Mouse (Mus musculus): Measurements from ENCODE around the gene Usp35. TPM values are rescaled to one million over a fixed set of nuclear protein-coding genes. Genes with fewer than 3 reads are reported as not detected.

Usp35 gene
- polyA plus RNA-seq, 1 experiment from 2014 or later = 1.7 TPM

DNA sequence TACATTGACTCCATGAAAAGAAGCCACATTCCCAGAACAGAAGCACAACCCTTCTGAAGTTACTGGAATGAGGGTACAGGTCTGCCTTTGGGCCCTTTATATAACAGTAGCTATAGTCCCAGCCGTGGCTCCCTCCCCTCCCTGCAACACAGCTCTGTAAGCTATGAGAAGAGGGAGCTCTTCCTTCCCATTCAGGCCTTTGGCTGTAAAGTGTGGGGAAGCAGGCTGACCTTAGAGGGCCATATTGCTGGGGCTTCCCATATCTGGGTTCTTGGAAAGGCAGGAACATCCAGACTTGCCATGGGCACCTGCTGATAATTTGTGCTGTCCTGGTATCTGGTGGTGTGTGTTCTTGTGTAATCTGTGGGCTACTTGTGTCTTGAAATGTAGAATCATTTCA is 24.3 kb downstream of the Usp35 start:
- H3K4me1 ChIP-seq = no peaks in the 10 kb centered on the region
- H3K27ac ChIP-seq (replicated peaks) = no peak overlapping the region
- H3K4me3 ChIP-seq = no peak overlapping the region
- DNase-seq (ENCODE audit: low spot score) = peak; percentile 4
- peaks cover 86% of the 10 kb centered on the region for H3K36me3 ChIP-seq
- H3K9me3 ChIP-seq (replicated peaks) = no peaks in the 10 kb centered on the region
- 83% methylated on average over 1 of the region's 1 CpGs for WGBS
- no peaks in the 10 kb centered on the region for H3K27me3 ChIP-seq (ENCODE audit: low read depth, poor library complexity, severe bottlenecking)

GRCm38 (mm10) chr7:97306813-97307212 is 25.0 kb downstream of the Usp35 start:
- WGBS = 96% methylated on average over 2 of the region's 2 CpGs
- Histone ChIP-seq H3K9me3 (replicated peaks) (no peaks in the 10 kb centered on the region), H3K27ac (replicated peaks) (no peak overlapping the region), H3K27me3 (ENCODE audit: low read depth, poor library complexity, severe bottlenecking) (no peaks in the 10 kb centered on the region), H3K4me1 (no peaks in the 10 kb centered on the region), H3K36me3 (peaks cover 86% of the 10 kb centered on the region), H3K4me3 (no peak overlapping the region)
- DNase-seq (ENCODE audit: low spot score) = peak; percentile 9

DNA sequence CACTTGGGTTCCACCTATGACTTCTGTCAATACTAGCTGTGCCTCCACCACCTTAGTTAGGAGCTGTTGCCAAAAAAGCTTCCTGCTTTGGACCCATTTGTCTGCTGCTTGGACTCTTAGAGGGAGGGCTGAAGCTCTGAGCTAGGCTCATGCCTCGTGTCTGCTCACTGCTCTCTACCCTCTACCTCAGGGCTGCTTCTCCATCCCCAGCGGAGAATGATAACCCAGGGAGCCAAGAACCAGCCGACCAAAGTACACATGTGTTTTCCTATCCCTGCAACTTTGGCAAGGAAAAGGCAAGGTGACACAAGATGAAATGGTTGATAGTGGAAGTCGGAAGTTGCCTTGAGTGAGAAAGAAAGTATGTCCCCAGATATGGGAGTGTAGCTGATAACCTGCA is 26.6 kb downstream of the Usp35 start:
- peaks cover 70% of the 10 kb centered on the region for H3K36me3 ChIP-seq
- H3K4me3 ChIP-seq = no peak overlapping the region
- no peaks in the 10 kb centered on the region for H3K27me3 ChIP-seq (ENCODE audit: low read depth, poor library complexity, severe bottlenecking)
- peak; percentile 1 for DNase-seq (ENCODE audit: low spot score)
- no peaks in the 10 kb centered on the region for H3K9me3 ChIP-seq (replicated peaks)
- 89% methylated on average over 4 of the region's 4 CpGs for WGBS
- H3K27ac ChIP-seq (replicated peaks) = no peak overlapping the region
- no peaks in the 10 kb centered on the region for H3K4me1 ChIP-seq

- no peaks in the 10 kb centered on the region for H3K4me1 ChIP-seq
- H3K4me3 ChIP-seq = no peak overlapping the region
- no peaks in the 10 kb centered on the region for H3K9me3 ChIP-seq (replicated peaks)
- H3K27ac ChIP-seq (replicated peaks) = no peak overlapping the region
- peaks cover 64% of the 10 kb centered on the region for H3K36me3 ChIP-seq
- DNase-seq (ENCODE audit: low spot score) = peak; percentile 4
- H3K27me3 ChIP-seq (ENCODE audit: low read depth, poor library complexity, severe bottlenecking) = no peaks in the 10 kb centered on the region
These were observed 27.3 kb downstream of the Usp35 start for GRCm38 (mm10) chr7:97304471-97304870.

DNA sequence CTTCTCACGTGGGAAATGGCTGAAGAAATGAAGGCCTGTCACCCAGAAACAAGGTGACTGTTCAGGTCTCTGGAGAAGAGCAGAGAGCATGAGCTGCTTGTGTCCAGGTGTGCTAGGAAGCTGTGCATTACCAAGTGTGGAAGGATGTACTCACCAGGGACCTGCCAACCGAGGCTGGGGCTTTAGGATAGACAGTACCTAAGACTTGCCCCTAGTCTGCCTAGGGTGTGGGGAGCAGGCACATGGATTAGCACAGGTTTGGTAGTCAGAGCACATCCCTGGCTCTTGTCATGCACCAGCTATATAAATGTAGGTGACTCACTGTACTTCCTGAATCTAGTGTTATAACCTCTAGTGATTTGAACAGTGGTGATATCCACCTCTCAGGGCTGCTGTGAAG is 28.2 kb downstream of the Usp35 start:
- no peaks in the 10 kb centered on the region for H3K27me3 ChIP-seq (ENCODE audit: low read depth, poor library complexity, severe bottlenecking)
- peaks cover 58% of the 10 kb centered on the region for H3K36me3 ChIP-seq
- WGBS = 82% methylated on average over 2 of the region's 2 CpGs
- H3K9me3 ChIP-seq (replicated peaks) = no peaks in the 10 kb centered on the region
- H3K27ac ChIP-seq (replicated peaks) = no peak overlapping the region
- H3K4me1 ChIP-seq = no peaks in the 10 kb centered on the region
- DNase-seq (ENCODE audit: low spot score) = peak; percentile 6
- H3K4me3 ChIP-seq = no peak overlapping the region

- whole genome bisulfite sequencing = 88% methylated on average over 4 of the region's 4 CpGs
- Histone ChIP-seq H3K36me3 (peaks cover 51% of the 10 kb centered on the region), H3K27ac (replicated peaks) (no peak overlapping the region), H3K9me3 (replicated peaks) (no peaks in the 10 kb centered on the region), H3K4me3 (no peak overlapping the region), H3K27me3 (ENCODE audit: low read depth, poor library complexity, severe bottlenecking) (no peaks in the 10 kb centered on the region), H3K4me1 (no peaks in the 10 kb centered on the region)
- peak; percentile 5 for DNase-seq (ENCODE audit: low spot score)
These were observed 28.9 kb downstream of the Usp35 start for GRCm38 (mm10) chr7:97302876-97303275.

DNA sequence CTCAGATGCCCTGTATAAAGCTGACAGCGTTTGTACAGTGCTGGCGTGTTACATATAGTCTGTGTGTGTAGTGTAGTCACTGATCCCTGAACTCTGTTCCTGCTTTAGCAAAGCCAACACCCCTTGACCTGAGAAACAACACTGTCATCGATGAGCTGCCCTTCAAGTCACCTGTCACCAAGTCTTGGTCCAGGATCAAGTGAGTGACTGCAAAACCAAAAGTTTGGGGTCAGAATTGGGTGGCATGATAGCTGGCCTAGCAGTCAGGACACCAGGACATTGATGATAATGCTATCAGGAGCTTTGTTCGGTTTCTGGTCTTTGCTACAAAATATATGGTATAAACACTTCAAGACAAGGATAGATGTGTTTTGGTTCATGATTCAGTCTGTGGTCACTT is 29.6 kb downstream of the Usp35 start:
- no peaks in the 10 kb centered on the region for H3K4me1 ChIP-seq
- H3K4me3 ChIP-seq = no peak overlapping the region
- H3K27me3 ChIP-seq (ENCODE audit: low read depth, poor library complexity, severe bottlenecking) = no peaks in the 10 kb centered on the region
- DNase-seq (ENCODE audit: low spot score) = peak; percentile 7
- no peaks in the 10 kb centered on the region for H3K9me3 ChIP-seq (replicated peaks)
- no peak overlapping the region for H3K27ac ChIP-seq (replicated peaks)
- 86% methylated on average over 4 of the region's 4 CpGs for WGBS
- peaks cover 47% of the 10 kb centered on the region for H3K36me3 ChIP-seq

GRCm38 (mm10) chr7:97301321-97301720 is 30.5 kb downstream of the Usp35 start:
- Histone ChIP-seq H3K36me3 (peaks cover 42% of the 10 kb centered on the region), H3K27me3 (ENCODE audit: low read depth, poor library complexity, severe bottlenecking) (no peaks in the 10 kb centered on the region), H3K9me3 (replicated peaks) (no peaks in the 10 kb centered on the region), H3K4me1 (no peaks in the 10 kb centered on the region), H3K27ac (replicated peaks) (no peak overlapping the region), H3K4me3 (no peak overlapping the region)
- peak; percentile 9 for DNase-seq (ENCODE audit: low spot score)
- 87% methylated on average over 8 of the region's 8 CpGs for WGBS

GRCm38 (mm10) chr7:97300914-97301313 is 30.9 kb downstream of the Usp35 start:
- no peak overlapping the region for H3K27ac ChIP-seq (replicated peaks)
- 91% methylated on average over 2 of the region's 2 CpGs for WGBS
- no peak for DNase-seq (ENCODE audit: low spot score)
- no peaks in the 10 kb centered on the region for H3K27me3 ChIP-seq (ENCODE audit: low read depth, poor library complexity, severe bottlenecking)
- H3K36me3 ChIP-seq = peaks cover 41% of the 10 kb centered on the region
- no peaks in the 10 kb centered on the region for H3K4me1 ChIP-seq
- H3K9me3 ChIP-seq (replicated peaks) = no peaks in the 10 kb centered on the region
- no peak overlapping the region for H3K4me3 ChIP-seq

GRCm38 (mm10) chr7:97298943-97299342 is 32.9 kb downstream of the Usp35 start:
- Histone ChIP-seq H3K27ac (replicated peaks) (no peak overlapping the region), H3K27me3 (ENCODE audit: low read depth, poor library complexity, severe bottlenecking) (no peaks in the 10 kb centered on the region), H3K4me1 (no peaks in the 10 kb centered on the region), H3K9me3 (replicated peaks) (no peaks in the 10 kb centered on the region), H3K4me3 (no peak overlapping the region), H3K36me3 (peaks cover 22% of the 10 kb centered on the region)
- no peak for DNase-seq (ENCODE audit: low spot score)
- 85% methylated on average over 6 of the region's 6 CpGs for WGBS

DNA sequence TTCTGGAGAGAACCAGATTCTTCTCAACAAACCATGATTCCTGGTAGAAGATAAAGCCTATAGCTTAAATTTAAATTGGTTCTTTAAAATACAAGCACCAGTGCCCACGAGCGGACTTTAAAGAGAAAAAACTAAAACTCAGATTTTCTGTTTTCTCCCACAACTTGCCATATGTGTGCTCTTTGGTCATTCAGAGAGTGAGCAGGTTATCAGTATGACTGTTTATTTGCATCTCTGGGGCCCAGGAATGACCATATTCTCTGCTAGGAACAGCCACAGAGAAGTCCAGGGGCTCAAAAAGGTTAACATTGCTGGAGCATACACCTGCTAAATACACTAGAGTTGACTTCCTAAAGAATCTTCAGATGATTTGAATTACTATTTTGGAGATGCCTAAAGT is 33.5 kb downstream of the Usp35 start:
- Histone ChIP-seq H3K27ac (replicated peaks) (no peak overlapping the region), H3K4me3 (no peak overlapping the region), H3K4me1 (no peaks in the 10 kb centered on the region), H3K27me3 (ENCODE audit: low read depth, poor library complexity, severe bottlenecking) (no peaks in the 10 kb centered on the region), H3K9me3 (replicated peaks) (no peaks in the 10 kb centered on the region), H3K36me3 (peaks cover 15% of the 10 kb centered on the region)
- DNase-seq (ENCODE audit: low spot score) = no peak
- WGBS = 90% methylated on average over 2 of the region's 2 CpGs

DNA sequence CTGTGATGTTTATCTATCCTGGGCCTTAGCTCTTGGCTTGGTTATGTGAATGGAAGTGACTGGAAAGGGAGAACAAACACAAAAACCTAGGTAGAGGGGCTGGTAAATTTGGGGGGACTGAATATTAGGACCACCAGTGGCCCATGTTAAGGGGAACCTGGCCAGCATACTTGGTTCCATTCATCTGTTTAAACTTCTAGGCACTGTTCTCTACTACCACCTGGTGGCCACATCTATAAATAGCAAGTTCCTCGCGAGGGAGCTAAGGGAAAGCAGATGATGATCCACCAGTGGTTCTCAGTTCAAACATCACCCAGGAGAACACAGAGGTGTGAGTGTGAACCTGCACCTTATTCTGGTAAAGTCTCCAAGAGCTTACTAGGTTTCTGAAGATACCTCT is 34.4 kb downstream of the Usp35 start:
- no peak overlapping the region for H3K27ac ChIP-seq (replicated peaks)
- H3K4me3 ChIP-seq = no peak overlapping the region
- no peaks in the 10 kb centered on the region for H3K4me1 ChIP-seq
- no peaks in the 10 kb centered on the region for H3K27me3 ChIP-seq (ENCODE audit: low read depth, poor library complexity, severe bottlenecking)
- WGBS = 0% methylated on average over 2 of the region's 2 CpGs
- H3K9me3 ChIP-seq (replicated peaks) = no peaks in the 10 kb centered on the region
- DNase-seq (ENCODE audit: low spot score) = peak; percentile 52
- H3K36me3 ChIP-seq = peaks cover 8% of the 10 kb centered on the region; the same call in 1 of the 2 replicates

DNA sequence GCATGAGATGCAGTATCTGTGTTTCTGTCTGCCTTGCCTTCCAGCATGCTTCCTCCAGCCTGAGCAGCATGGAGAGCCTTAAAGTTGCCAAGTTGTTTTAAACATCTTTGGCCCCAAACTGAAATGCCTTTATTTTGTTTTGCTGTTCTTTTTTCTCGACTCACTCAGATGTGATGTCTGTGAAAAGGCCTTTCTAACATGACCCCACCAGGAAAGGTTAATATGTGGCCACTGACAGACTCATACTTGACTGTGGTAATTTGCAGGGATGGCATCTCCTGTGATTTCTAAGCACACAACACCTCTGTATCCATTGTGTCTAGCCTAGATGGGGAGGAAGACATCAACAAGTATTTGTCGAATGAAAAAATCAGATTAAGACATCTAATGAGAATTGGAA is 34.8 kb downstream of the Usp35 start:
- H3K4me3 ChIP-seq = no peak overlapping the region
- peaks cover 3% of the 10 kb centered on the region; the same call in 1 of the 2 replicates for H3K36me3 ChIP-seq
- 52% methylated on average over 2 of the region's 2 CpGs for WGBS
- DNase-seq (ENCODE audit: low spot score) = no peak
- no peak overlapping the region for H3K27ac ChIP-seq (replicated peaks)
- H3K27me3 ChIP-seq (ENCODE audit: low read depth, poor library complexity, severe bottlenecking) = no peaks in the 10 kb centered on the region
- no peaks in the 10 kb centered on the region for H3K4me1 ChIP-seq
- H3K9me3 ChIP-seq (replicated peaks) = no peaks in the 10 kb centered on the region

DNA sequence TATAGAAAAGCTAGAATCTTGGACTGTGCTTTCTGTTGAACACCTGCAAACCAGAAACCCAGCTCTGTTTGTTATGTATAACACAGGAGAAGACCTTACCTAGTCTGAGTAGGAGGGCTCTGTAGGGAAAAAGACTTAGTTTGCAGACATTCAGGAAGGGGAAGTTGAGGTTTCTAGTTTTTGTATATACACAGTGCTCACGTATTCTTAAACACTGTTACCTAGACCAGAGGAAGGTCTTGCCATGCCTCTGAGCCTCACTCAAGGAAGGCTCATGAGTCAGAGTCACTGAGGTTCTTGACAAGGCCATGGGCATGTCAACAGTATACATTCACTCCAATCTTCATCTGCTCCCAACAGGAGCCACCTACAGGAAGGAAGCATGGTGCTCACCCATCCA is 60.8 kb downstream of the Usp35 start:
- 84% methylated on average over 1 of the region's 1 CpGs for WGBS
- peaks cover 11% of the 10 kb centered on the region; the same call in 1 of the 2 replicates for H3K36me3 ChIP-seq
- no peak overlapping the region for H3K27ac ChIP-seq (replicated peaks)
- H3K27me3 ChIP-seq (ENCODE audit: low read depth, poor library complexity, severe bottlenecking) = no peaks in the 10 kb centered on the region
- H3K4me1 ChIP-seq = no peaks in the 10 kb centered on the region
- H3K4me3 ChIP-seq = no peak overlapping the region
- H3K9me3 ChIP-seq (replicated peaks) = no peaks in the 10 kb centered on the region
- DNase-seq (ENCODE audit: low spot score) = no peak
